Mouse (Mus musculus) monocyte, adult 5-6 weeks (primary cell): ENCODE measurements around the gene Tnfaip8l2. TPM values are rescaled to one million over a fixed set of nuclear protein-coding genes. Genes with fewer than 3 reads are reported as not detected.
A peak's percentile ranks its signal among the peaks of the same experiment; 100 is the strongest.

Experiments
- ATAC-seq: fragments of 153-309, 156-312 bp; replicated peaks from 2 replicates; pipeline ENCODE4 v1.8.0; 2017; ENCODE audit warnings: mild to moderate bottlenecking; ENCODE audit not compliant: low TSS enrichment, insufficient number of reproducible peaks, severe bottlenecking, poor library complexity, low FRiP score
- total RNA-seq: library from RNA; stranded (forward); fragments of 200-1000, 200-491, 200-594 nt; gene quantifications from 3 replicates; pipeline ENCODE4 v1.2.3, GENCODE M21; 2017

The Tnfaip8l2 gene
- 63.2 to 73.9 TPM (median 73.1 TPM) in 3 replicates for total RNA-seq

- peak; percentile 51 for ATAC-seq
Observed at GRCm38 (mm10) chr3:95141952-95142616, at the start of gene Tnfaip8l2. Gene Tnfaip8l2 (minus strand): TSS chr3:95142360.

GRCm38 (mm10) chr3:95186888-95187287 lies 44.7 kb upstream of the Tnfaip8l2 start:
- ATAC-seq: no peak

DNA sequence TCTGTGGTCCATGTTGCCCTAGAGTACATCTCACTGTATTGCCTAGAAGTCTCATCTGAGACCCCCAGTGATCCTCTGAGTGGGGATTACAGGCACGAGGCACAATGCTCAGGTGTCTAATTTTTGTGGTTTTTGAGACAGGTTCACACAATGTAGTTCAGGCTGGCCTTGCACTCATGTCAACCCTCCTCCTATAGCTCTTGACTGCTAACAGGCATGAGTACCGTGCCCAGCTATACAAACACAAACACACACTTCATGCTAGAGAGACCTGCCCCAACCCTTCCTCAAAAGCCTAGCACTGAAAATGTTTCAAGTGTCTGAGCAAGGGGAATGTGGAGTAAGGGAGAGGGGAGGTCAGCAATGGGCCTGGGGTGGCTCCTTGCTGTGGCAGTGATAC lies 43.9 kb upstream of the Tnfaip8l2 start:
- no peak for ATAC-seq

GRCm38 (mm10) chr3:95184796-95185577 lies 42.8 kb upstream of the Tnfaip8l2 start:
- ATAC-seq: no peak

GRCm38 (mm10) chr3:95181841-95182240 lies 39.7 kb upstream of the Tnfaip8l2 start:
- ATAC-seq: no peak

DNA sequence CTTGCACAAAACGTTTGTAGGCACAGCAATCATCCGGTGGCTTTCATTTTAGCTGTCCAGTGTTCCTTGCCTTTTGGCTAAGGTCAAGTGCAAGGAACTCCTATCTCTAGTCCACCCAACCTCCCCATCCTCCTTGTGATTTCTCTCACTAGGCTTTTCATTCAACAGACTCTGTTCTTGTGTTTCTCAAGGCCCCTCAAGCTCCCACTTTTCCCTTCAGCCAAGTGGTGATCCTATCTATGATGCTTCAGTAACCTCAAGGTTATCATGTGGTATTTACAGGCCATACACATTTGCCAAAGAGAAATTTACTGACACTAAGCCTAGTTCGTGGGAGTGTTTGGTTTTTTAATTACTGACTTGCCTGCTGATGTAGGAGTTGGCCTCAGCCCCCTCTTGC lies 37.7 kb upstream of the Tnfaip8l2 start:
- ATAC-seq: no peak

DNA sequence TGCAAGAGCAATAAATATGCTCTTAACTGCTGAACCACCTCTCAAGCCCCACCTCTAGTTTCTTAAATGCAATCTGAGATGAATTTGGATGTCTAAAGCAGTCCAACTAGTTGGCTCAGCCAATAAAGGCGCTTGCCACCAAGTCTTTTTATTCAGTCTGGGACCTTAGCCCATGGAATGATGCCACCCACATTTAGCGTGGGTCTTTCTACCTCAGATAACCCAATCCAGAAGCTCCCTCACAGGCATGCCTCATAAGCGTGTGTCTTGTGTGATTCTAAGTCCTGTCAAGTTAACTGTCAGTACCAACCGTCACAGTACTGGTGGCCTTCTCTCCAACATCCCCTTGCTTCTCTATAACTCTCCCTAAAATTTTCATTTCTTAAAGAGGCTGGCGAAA lies 36.8 kb upstream of the Tnfaip8l2 start:
- no peak for ATAC-seq

DNA sequence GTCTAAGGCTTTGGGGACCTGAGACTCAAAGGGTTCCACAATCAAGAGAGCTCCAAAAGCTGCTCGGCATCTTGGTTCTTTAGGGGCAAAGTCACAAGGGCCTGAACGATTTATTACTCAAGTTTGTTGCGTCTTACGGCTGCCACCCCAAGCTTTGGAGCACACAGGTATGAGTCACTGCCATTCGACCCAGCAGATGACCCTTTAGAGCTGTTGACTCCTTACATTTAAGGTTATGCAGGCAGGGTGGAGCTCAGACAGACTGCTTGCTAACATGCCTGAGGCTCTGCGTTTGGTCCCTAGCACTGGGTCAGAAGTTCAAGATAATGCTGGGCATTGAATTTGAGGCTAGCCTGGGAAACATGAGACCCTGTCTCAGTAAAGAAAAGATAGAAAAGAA lies 35.4 kb upstream of the Tnfaip8l2 start:
- ATAC-seq: no peak

- ATAC-seq: no peak
Observed at GRCm38 (mm10) chr3:95176500-95176899, 34.3 kb upstream of the Tnfaip8l2 start.

DNA sequence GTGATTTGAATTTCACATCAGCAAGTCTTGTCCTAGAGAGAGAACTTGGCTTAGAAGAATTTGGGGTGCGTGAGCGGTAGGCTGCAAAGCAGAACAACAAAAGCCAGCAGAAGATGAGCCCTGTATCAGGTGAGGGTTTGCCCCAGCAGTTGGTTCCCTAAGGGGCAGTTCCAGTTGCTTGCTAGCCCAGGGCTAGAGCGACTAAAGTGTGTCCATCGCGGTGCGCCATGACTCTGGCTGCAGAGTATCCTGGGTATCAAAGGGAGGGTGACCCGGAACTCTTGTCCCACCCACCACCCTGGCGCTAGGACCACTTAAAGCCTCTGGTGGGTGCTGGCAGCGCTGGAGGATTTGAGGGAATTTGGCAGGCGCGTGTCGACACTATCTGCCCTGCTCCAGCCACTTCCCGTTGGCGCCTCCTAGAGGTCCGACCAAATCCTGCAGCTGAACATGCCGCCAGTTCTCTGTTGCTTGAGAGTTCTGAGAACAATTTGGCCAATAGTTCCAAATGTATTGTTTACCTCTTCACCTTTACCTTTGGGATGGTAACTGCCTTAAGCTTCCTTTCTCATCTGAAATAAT lies 31.9 kb upstream of the Tnfaip8l2 start:
- ATAC-seq: peak; percentile 88

GRCm38 (mm10) chr3:95173256-95173949 lies 31.2 kb upstream of the Tnfaip8l2 start:
- ATAC-seq: no peak

GRCm38 (mm10) chr3:95172526-95173255 lies 30.5 kb upstream of the Tnfaip8l2 start:
- ATAC-seq: no peak

- ATAC-seq: no peak
Observed at GRCm38 (mm10) chr3:95171105-95171504, 28.9 kb upstream of the Tnfaip8l2 start.

- no peak for ATAC-seq
Observed at GRCm38 (mm10) chr3:95169996-95170395, 27.8 kb upstream of the Tnfaip8l2 start.

DNA sequence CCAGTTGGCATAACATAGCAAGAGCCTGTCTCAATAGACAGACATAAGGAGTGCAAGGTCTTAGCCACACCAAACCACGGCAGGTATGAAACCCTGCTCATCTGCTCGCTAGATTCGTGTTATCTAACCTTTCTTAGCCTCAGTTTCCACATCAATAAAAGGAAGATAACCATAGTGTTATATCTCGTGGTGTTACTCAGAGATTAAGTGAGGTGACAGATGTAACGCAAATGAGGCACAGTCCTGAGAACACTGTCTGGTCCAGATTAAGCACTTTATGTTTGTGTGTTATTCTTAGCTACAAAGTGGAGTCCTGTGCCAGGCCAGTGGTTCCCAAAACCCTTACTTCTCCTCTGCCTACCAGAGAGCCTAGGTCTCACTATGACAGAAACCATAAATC lies 22.7 kb upstream of the Tnfaip8l2 start:
- ATAC-seq: no peak

GRCm38 (mm10) chr3:95164256-95164550 lies 22.0 kb upstream of the Tnfaip8l2 start:
- ATAC-seq: no peak

GRCm38 (mm10) chr3:95163419-95164255 lies 21.5 kb upstream of the Tnfaip8l2 start:
- no peak for ATAC-seq

- no peak for ATAC-seq
Observed at GRCm38 (mm10) chr3:95162345-95162628, 20.1 kb upstream of the Tnfaip8l2 start.
